Mouse (Mus musculus) heart, embryonic 14.5 days (tissue): ENCODE measurements around the gene Nek7. TPM values are rescaled to one million over a fixed set of nuclear protein-coding genes. Genes with fewer than 3 reads are reported as not detected.

Source experiments
- ATAC-seq: fragments of 200-750 bp; cut with Nextera tagmentation; 2 replicates; pipeline ENCODE4 v1.8.0; 2017; ENCODE audit warnings: low read depth, moderate TSS enrichment; ENCODE audit not compliant: insufficient number of reproducible peaks, insufficient read depth, low FRiP score
- H3K27ac ChIP-seq, 2 experiments: fragments of 200-500 bp in 1 of 2; fragments of 300-500 bp in 1 of 2; sonication (generic) in 1 of 2; replicated peaks in 1 of 2; 2 replicates each; pipeline ENCODE4 v1.5.1; 2012 to 2014; ENCODE audit warnings: low read depth in 2 of 2, low read length in 2 of 2, control low read depth in 1 of 2, mild to moderate bottlenecking in 1 of 2, mixed read lengths in 1 of 2; ENCODE audit not compliant: control insufficient read depth in 1 of 2, insufficient read depth in 1 of 2
- H3K27me3 ChIP-seq: fragments of 300-500 bp; sonication (generic); 2 replicates; pipeline ENCODE4 v1.6.1; 2014; ENCODE audit warnings: mild to moderate bottlenecking, low read length, control low read depth; ENCODE audit not compliant: control insufficient read depth, insufficient read depth
- H3K36me3 ChIP-seq: fragments of 300-500 bp; sonication (generic); 2 replicates; pipeline ENCODE4 v1.6.1; 2014; ENCODE audit warnings: mild to moderate bottlenecking, control low read depth, low read length, mixed read lengths; ENCODE audit not compliant: control insufficient read depth, insufficient read depth
- H3K4me1 ChIP-seq, 2 experiments: fragments of 200-500 bp in 1 of 2; fragments of 300-500 bp in 1 of 2; sonication (generic) in 1 of 2; 2 replicates each; pipeline ENCODE4 v1.6.1; 2012 to 2014; ENCODE audit warnings: low read length in 2 of 2, control low read depth in 1 of 2, mixed read lengths in 1 of 2; ENCODE audit not compliant: control insufficient read depth in 2 of 2, insufficient read depth in 2 of 2
- H3K4me2 ChIP-seq: fragments of 300-500 bp; sonication (generic); 2 replicates; pipeline ENCODE4 v1.6.1; 2014; ENCODE audit warnings: mild to moderate bottlenecking, low read length
- H3K4me3 ChIP-seq, 2 experiments: fragments of 200-500 bp in 1 of 2; fragments of 300-500 bp in 1 of 2; sonication (generic) in 1 of 2; 2 replicates each; pipeline ENCODE4 v1.5.1; 2012 to 2014; ENCODE audit warnings: low read length in 2 of 2, mild to moderate bottlenecking in 2 of 2, control low read depth in 1 of 2, low read depth in 1 of 2, moderate library complexity in 1 of 2; ENCODE audit not compliant: control insufficient read depth in 1 of 2, insufficient read depth in 1 of 2
- H3K9ac ChIP-seq: fragments of 300-500 bp; sonication (generic); 2 replicates; pipeline ENCODE4 v1.6.1; 2014; ENCODE audit warnings: mild to moderate bottlenecking, low read length
- H3K9me3 ChIP-seq: fragments of 300-500 bp; sonication (generic); 2 replicates; pipeline ENCODE4 v1.6.1; 2016; ENCODE audit warnings: low read length, control low read depth; ENCODE audit not compliant: control insufficient read depth
- WGBS: fragments of 180-500 bp; shearing (Covaris S2); extraction: QIAGEN DNeasy Blood & Tissue Kit; methylation state at CpG from one replicate; pipeline ENCODE4 v1.1.7; 2014; 5-methylcytosine and 5-hydroxymethylcytosine counted together
- polyA plus RNA-seq: library from polyadenylated mRNA; unstranded; fragments of >200 nt; fragmentation: Nextera tagmentation; extraction: Ambion mirVana; gene quantifications from 2 replicates; pipeline ENCODE4 v1.2.1, GENCODE M21; 2014

Gene Nek7
- polyA plus RNA-seq, 1 experiment from 2014 or later, result 59.8 TPM

DNA sequence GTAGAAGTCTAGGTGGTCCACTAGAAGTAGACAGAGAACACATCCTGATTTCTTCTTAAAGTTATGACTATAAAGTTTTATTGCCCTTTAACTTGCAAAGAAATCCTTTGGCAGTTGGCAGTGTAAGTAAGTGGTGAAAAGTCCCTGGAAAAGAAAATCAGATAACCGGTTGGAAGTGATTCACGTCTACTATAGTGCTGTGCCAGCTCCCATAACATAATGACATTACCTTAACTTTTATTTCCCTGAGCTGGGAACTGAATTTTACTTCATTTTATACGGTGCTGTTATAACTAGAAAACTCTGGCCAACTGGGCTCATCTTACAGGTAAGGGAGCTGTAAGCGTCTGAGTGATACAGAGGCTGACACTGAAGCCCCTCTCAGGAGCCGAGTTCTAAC lies 89.3 kb downstream of the Nek7 start:
- H3K4me3 ChIP-seq, result no peak overlapping the region

DNA sequence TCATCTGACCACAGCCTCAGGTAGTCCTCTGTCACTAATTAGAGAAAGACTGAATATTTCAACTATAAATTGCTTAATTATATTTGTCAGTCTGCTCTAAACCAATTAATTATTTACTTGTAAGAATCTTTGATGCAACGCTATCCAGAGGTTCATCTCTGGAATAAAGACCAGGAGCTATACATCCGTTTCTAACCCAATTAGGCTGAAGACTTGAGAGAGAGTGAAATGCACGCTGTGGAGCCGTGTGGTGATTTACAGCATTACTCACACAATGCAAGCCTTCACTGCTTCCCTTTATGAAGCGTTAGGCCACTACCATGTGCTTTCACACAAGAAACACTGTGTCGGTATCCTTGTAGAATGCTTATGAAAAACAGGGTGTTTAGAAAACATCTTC lies 96.0 kb downstream of the Nek7 start:
- H3K9ac ChIP-seq, result no peak overlapping the region
- no peaks in the 10 kb centered on the region for H3K27me3 ChIP-seq
- 84% methylated on average over 6 of the region's 6 CpGs for WGBS
- no peak overlapping the region for H3K27ac ChIP-seq
- no peak overlapping the region for H3K4me2 ChIP-seq
- peaks cover 4% of the 10 kb centered on the region; the same call in 1 of the 2 replicates for H3K36me3 ChIP-seq
- H3K9me3 ChIP-seq, result no peaks in the 10 kb centered on the region
- no peak overlapping the region for H3K4me3 ChIP-seq
- no peaks in the 10 kb centered on the region for H3K4me1 ChIP-seq
- ATAC-seq, result no peak

More for the DNA sequence above, 89.3 kb downstream of the Nek7 start:
- peaks cover 17% of the 10 kb centered on the region for H3K36me3 ChIP-seq
- H3K4me1 ChIP-seq, result no peaks in the 10 kb centered on the region
- no peak overlapping the region for H3K27ac ChIP-seq
- ATAC-seq, result no peak
- H3K4me2 ChIP-seq, result no peak overlapping the region
- 84% methylated on average over 5 of the region's 5 CpGs for WGBS
- H3K9ac ChIP-seq, result no peak overlapping the region
- H3K9me3 ChIP-seq, result no peaks in the 10 kb centered on the region
- no peaks in the 10 kb centered on the region for H3K27me3 ChIP-seq

DNA sequence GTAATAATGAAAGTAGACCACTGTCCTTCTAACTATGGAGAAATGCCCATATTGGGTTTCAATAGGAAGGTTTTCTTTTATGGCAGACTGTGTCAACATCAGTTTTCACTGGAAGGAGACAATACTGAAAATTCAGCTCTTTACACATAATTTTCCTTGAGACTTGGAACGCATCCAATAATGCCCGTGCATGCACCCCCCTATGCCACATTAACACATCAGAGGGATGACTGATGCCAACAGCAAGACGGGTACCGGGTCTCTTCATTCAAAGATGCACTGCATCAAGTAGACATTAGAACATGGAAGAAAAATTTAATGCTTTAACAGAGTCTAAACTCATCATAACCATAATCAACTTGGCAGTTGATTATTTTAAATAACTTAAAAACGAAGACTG lies 101.7 kb downstream of the Nek7 start:
- no peak overlapping the region for H3K9ac ChIP-seq
- H3K4me1 ChIP-seq, result peaks cover 2 to 7% of the 10 kb centered on the region in 2 experiments; a peak in 3 of 4 replicates
- no peaks in the 10 kb centered on the region for H3K9me3 ChIP-seq
- no peak overlapping the region for H3K4me2 ChIP-seq
- H3K27ac ChIP-seq, result no peak overlapping the region
- no peak for ATAC-seq
- H3K36me3 ChIP-seq, result peaks cover 14% of the 10 kb centered on the region; the same call in 1 of the 2 replicates
- WGBS, result 81% methylated on average over 5 of the region's 5 CpGs
- no peaks in the 10 kb centered on the region for H3K27me3 ChIP-seq
- no peak overlapping the region for H3K4me3 ChIP-seq

DNA sequence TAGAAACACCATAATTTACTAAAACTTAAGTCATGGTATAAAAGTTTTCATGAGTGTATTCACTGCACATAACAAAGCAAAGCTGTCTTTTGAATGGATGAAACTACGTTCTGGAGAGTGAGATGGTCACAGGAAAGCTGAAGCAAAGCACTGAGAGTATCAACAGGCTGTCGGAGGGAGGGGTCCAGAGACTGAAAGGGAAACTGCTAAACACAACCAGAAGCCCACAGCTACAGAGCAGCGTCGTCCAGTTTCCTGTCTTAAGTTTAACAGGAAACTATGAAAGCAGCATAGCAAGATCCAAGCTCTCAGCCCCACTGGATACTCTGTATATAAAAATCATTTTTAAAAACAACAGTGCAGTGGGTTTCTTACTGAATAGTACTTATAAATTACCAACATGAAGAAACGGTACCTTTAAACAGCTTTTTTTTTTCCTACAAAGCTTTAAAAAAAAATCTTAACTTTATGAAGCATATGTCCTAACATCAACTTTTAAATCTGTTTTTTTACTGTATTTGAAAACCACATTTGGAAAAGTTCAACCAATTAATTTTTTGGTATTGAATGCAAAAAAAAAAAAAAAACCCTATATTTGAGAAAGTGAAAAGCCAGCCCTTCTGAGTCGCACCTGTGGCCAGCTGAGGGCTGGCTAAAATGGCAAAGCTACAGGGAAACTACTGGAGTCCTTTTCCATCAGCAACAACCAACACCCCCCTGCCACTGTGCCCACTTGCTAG lies 102.4 kb downstream of the Nek7 start:
- WGBS, result 50% methylated on average over 6 of the region's 6 CpGs
- peaks cover 2 to 7% of the 10 kb centered on the region in 2 experiments; a peak in 3 of 4 replicates for H3K4me1 ChIP-seq
- peak overlapping the region in 1 of 2 experiments; percentile 47; a peak in 2 of 4 replicates for H3K27ac ChIP-seq
- H3K27me3 ChIP-seq, result no peaks in the 10 kb centered on the region
- H3K9ac ChIP-seq, result no peak overlapping the region
- H3K4me2 ChIP-seq, result peak overlapping the region; percentile 31
- ATAC-seq, result no peak
- no peaks in the 10 kb centered on the region for H3K9me3 ChIP-seq
- no peak overlapping the region for H3K4me3 ChIP-seq
- H3K36me3 ChIP-seq, result peaks cover 14% of the 10 kb centered on the region; the same call in 1 of the 2 replicates

DNA sequence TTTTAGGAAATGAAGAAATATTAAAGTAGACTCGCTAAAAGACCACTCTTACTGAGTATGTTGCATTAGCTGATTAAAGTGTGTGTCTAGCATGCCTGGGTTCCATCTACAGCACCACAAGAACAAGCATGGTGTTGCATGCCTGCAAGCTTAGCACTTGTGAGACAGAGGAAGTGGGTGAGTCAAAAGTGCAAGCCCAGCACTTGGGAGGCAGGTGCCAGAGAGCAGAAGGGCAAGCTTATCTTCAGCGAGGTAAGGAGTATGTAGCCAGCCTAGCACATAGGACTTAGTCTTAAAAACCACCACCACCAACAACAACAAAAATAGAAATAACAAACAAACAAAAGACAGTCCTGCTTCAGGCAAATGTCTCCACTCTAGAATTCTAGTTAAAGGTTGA lies 103.0 kb downstream of the Nek7 start:
- no peak for ATAC-seq
- peaks cover 14% of the 10 kb centered on the region; the same call in 1 of the 2 replicates for H3K36me3 ChIP-seq
- no peak overlapping the region for H3K9ac ChIP-seq
- no peaks in the 10 kb centered on the region for H3K9me3 ChIP-seq
- H3K27me3 ChIP-seq, result no peaks in the 10 kb centered on the region
- peak overlapping the region in 1 of 2 experiments; percentile 47; a peak in 2 of 4 replicates for H3K27ac ChIP-seq
- peaks cover 2 to 7% of the 10 kb centered on the region in 2 experiments; a peak in 3 of 4 replicates for H3K4me1 ChIP-seq
- peak overlapping the region; percentile 31 for H3K4me2 ChIP-seq
- 42% methylated on average over 2 of the region's 2 CpGs for WGBS
- no peak overlapping the region for H3K4me3 ChIP-seq

DNA sequence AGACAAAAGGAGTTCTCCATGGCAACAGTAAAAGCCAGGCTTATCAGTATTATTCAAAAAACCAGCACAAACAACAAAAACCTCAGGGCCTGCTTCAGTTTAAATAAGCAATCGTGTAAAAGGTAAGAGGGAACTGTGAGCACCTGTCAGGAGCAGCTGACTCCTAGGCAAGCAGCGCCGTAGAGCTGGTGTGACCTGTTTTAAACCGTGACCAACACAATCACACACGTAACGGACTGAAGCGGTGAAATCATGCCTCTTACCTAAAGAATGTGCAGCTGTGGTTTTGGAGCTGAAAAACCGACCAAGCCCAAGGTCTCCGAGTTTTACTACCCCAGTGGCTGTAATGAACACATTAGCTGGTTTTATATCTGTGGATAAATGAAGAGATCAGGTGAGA lies 104.6 kb downstream of the Nek7 start:
- Histone ChIP-seq H3K9me3 (no peaks in the 10 kb centered on the region), H3K27ac (no peak overlapping the region), H3K9ac (no peak overlapping the region), H3K27me3 (no peaks in the 10 kb centered on the region), H3K4me2 (no peak overlapping the region), H3K4me1 (peaks cover 2 to 7% of the 10 kb centered on the region in 2 experiments; a peak in 3 of 4 replicates), H3K4me3 (no peak overlapping the region), H3K36me3 (peaks cover 14% of the 10 kb centered on the region; the same call in 1 of the 2 replicates)
- no peak for ATAC-seq
- WGBS, result 86% methylated on average over 9 of the region's 9 CpGs

DNA sequence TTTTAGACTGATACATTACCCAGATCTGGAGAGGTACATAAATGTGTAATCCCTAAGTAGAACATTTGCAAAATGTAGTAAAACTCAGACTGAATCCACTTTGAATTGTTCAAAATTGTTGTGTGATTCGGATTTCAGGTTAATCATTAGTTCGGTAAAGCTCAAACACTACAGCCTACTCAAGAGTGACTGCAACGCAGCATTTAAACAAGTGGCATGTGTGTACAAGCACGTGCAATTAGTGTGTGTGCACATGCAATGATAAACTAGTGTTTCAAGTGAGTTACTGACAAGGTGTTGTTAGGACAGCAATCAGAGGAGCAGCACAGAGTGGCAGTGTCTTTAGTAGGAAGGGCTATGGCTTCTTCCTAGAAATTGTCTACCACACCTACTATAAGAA lies 106.0 kb downstream of the Nek7 start:
- WGBS, result 76% methylated on average over 4 of the region's 4 CpGs
- Histone ChIP-seq H3K4me3 (no peak overlapping the region), H3K27ac (no peak overlapping the region), H3K4me2 (no peak overlapping the region), H3K9ac (no peak overlapping the region), H3K4me1 (peaks cover 2 to 7% of the 10 kb centered on the region in 2 experiments; a peak in 3 of 4 replicates), H3K27me3 (no peaks in the 10 kb centered on the region), H3K36me3 (peaks cover 14% of the 10 kb centered on the region; the same call in 1 of the 2 replicates), H3K9me3 (no peaks in the 10 kb centered on the region)
- no peak for ATAC-seq
